Mouse (Mus musculus) left cerebral cortex, adult 18-20 months (tissue): ENCODE results near the gene Acot7. TPM values are rescaled to one million over a fixed set of nuclear protein-coding genes. Genes with fewer than 3 reads are reported as not detected.

Source experiments
- DNase-seq, 2 experiments: peaks; one replicate each; pipeline ENCODE4 v3.0.0; 2021 to 2022; ENCODE audit warnings: low spot score in 2 of 2, mixed read lengths in 1 of 2
- total RNA-seq, 2 experiments: library from RNA; stranded (reverse); gene quantifications; 2 replicates each; pipeline ENCODE4 v1.2.3; 2021

The Acot7 gene
- total RNA-seq, 2 experiments from 2014 or later, result 328 to 345 TPM

DNA sequence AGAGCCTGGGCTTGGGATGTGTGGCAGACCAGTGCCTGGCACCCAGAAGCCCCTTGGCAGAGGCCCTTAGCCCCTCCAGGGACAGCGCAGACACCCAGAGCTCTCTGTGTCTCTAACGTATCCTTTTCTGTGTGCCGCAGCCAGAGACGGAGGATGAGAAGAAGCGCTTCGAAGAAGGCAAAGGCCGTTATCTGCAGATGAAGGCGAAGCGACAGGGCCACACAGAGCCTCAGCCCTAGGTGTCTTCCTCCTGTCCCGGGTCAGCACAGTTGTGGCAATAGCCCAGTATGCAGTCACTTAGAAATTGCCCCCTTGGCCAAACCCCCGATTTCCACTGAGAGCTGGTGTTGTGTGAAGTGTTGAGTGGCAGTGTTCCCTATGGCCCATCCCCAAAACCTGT is 93.4 kb downstream of the Acot7 start:
- no peak for DNase-seq

DNA sequence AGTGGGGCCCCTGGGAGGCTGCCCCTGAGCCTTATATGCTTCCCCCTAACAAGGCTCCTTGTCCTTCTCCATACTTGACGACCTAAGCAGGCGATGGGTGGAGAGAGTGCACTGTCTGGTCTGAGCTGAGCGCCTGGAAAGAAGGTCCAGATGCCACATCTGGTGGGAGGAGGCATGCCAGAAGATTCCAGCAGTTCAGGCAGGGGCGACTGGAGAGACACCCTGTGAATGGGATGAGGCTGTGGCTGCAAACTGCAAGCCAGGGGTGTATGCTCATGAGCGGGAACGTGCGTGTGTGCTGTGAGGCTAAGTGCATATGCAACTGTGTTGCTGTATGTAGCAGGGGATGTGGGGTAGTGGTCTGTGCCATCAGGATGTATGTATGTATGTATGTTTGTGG is 94.1 kb downstream of the Acot7 start:
- DNase-seq, result no peak

DNA sequence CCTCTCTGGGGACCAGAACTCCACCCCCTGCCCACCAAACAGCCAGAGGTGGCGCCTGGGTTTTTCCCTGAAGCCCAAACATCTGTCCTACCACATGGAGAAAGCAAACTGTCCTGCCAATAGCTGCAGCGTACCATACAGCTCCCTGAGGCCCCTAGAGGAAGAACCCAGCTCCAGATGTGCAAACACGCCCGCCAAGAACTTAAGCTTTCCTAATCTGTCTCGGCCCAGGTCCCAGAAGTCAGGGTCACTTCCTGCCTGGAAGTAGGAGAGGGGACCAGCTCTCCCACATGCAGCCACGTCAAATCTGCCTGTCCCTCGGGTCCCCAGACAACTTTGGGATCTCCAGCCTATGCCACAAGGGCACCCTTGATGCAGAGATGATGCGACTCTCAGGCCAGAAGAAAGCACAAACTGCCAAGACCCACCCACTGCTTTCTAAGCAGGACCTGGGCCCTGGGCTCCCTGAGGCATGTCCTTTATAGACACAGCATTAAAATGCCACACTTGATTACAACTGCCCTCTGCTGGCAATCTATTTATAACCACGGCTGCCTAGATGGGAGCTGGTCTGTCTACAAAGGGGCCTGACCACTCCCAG is 94.6 kb downstream of the Acot7 start:
- DNase-seq, result no peak

DNA sequence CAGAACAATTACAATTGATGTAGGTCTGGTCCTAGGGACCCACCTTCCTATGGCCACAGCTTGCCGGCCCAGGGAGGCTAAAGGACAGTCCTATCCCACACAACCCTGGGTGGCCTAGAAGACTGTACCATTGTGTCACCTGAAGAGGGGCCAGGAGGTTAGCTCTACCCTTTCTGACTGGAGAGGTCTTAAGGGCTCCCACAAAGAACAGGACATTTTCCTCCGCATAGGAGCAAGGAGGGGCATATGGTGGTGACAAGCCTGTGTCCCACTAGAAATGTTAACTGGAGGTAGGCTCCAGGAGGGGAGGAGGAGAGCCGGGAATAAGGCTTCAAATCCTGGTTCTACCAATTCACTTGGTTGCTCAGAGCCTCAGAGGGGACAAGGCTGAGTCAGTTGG is 95.3 kb downstream of the Acot7 start:
- no peak for DNase-seq

DNA sequence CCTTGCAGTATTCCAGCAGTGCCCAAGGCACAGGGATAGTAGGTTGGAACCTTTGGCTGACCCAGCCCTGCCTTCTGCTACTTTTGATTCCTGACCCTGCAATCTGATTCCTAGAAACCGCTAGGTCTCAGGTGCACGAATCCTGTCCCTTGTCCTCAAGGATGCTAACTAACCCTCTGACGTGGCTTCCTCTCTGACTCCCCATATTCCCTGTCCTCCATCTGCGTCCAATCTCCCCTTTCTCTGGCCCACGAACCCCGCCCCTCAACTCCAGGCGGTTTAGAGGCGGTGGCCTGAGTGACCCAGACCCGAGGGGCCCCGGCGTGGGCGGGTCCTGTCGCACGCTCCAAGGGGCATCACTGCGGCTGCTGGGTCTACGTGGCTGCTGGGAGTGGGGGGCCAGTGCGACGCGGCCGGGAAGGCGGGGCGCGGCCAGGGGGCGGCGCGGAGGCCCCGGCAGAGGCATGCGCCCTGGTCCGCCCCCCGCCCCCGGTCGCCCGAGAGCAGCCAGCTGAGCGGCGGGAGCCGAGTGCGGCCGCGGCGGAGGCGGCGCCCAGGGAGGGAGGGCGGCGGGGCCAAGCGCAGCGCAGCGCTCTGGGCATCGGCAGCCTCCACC is 95.8 kb downstream of the Acot7 start, which contains the start of gene Gpr153:
TSS of gene Gpr153 (plus strand) at position 612 of the 616 bp plus-strand sequence.
- peak; percentile 55 to 73 for DNase-seq

DNA sequence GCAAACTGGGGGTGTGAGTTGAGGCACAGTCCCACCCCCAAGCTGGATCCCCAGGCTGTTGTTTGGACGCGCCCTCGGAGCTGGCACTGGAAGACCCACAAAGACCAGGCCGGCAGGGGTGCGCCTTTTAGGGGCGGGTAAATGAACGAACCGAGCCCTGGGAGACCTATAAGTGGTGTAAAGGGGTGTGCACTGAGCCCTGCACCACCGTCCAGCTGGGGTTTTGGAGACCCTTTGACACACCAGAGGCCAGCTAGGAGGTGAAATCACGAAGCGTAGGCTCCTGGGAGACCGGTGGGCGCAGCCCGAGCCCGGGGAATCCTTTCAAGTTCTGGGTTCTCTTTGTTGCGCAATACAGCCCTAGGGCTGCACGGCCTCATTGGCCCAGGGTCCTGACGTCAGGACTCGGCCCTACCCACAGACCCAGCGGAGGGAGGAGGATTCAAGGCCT is 96.8 kb downstream of the Acot7 start:
- no peak for DNase-seq

DNA sequence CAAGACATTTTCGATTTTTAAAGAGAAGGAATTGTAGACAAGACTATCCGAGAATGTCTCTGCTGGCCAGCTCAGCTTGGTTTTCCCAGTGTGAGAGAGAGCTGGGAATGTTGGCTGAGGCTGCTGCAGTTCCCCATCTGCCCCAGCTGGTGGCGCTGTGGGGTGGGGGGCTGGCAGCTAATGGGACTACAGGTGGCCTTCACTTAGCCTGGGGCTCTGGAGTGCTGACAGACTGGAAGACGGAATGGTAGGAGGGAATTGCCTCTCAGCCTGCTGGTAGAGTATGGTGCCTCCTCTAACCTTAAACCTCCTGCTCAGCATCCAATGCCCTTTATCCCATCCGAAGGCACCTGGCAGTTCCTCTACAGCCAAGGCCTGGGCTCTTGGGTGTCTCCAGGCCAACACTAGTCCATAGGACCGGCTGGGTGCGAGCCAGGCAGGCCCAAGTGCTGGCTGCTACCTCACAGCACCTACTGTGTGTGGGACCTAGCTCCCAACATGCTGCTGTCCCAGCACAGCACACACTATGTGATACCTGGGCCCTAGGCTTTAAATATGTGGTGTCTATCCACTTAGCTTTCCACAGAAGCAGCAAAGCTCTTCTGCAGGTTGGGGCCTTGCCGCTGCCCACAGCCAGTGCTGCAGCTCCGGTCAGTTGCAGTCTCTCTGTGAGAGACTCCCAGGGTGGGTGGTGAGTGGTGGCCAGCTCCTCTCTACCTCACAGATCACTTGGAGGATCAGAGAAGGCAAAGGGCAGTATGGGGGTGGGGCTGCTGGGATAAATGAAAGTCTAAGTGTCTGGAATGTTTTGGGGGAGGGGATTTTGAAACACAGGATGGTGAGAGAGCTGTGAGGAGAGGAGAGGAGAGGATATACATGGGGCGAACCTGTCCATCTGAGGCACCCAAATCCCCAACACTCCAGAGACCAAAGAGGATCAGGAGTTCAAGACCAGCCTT is 98.7 kb downstream of the Acot7 start:
- DNase-seq, result no peak

DNA sequence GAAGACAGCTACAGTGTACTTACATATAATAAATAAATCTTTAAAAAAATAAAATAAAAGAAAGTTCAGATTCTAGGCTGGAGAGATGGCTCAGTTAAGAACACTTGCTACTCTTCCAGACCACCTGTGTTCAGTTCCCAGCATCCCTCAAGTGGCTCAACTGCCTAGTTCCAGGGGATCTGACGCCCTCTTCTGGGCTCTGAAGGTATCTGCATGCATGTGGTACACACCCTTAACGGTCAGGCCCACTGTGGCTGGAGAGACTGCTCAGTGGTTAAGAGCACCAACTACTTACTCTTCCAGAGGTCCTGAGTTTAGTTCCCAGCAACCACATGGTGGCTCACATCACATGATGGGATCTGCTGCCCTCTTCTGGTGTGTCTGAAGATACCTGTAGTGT is 100.0 kb downstream of the Acot7 start:
- no peak for DNase-seq

DNA sequence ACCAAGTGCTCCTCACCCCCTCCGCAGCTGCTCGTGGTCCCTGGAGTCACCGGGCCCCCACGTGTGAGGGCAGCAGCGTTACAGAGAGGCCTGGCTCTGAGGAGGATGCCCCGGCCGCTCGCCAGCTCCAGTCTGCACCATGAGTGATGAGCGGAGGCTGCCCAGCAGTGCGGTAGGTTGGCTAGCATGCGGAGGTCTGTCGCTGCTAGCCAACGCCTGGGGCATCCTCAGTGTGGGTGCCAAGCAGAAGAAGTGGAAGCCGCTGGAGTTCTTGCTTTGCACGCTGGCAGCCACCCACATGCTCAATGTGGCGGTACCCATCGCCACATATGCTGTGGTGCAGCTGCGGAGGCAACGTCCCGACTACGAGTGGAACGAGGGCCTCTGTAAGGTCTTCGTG is 101.1 kb downstream of the Acot7 start:
- peak; percentile 59 to 82 for DNase-seq

DNA sequence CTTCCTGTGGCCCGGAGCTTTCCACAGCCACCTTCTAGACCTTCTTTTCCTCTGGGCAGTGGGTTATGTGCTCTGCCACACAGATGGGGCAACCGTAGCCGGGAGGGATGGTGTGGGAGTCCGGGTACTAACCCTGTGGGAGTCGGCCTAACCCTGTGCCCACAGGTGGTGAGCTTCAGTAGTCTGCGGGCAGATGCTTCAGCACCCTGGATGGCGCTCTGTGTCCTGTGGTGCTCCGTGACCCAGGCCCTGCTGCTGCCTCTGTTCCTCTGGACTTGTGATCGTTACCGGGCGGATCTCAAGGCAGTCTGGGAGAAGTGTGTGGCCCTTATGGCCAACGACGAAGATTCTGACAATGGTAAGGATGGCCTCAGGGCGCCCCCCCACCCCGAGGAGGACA is 103.7 kb downstream of the Acot7 start:
- no peak for DNase-seq

DNA sequence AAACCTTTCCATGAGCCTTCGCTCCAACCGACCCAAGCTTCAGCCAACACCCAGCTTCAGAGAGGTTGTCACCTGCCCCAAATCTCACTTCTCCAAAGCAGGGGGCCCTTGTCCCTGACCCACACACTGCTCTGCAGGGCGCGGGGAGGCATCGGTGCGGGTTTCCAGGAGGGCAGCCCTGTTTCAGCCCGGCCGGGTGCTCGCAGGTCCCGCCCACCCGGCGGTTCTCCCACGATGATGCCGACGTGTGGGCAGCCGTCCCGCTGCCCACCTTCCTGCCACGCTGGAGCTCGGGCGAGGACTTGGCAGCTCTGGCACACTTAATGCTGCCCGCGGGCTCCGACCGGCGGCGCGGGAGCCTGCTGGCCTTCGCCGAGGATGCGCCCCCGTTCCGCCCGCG is 104.8 kb downstream of the Acot7 start:
- no peak for DNase-seq

DNA sequence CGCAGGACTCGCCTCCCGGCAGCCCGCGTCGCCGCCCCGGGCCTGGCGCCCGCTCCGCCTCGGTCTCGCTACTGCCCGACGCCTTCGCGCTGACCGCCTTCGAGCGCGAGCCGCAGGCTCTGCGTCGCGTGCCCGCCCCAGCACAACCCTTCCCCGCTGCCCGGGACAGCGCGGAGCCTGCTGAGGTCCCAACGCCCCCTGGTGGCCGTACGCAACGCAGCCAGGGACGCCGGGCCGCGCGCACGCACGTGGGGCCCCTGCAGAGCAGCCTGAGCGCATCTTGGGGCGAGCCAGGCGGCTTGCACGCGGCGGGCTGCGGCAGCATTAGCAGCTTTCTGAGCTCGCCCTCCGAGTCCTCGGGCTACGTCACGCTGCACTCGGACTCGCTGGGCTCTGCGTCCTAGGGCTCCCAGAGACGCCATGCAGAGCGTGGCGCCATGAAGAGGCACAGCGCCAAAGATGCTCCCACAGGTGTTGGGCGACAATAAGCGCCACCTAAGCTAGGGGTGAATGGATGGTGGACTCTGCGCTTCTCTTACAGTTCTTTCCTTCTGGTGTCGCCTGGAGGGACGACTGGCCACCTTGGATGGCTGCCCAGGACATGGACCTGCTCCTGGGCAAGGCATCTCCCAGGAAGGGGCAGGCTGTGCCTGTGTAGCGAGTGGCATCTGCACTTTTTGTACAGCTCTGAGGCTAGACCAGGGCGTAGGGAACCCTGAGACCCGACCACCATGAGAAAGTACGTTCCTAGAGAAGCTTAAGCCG is 105.4 kb downstream of the Acot7 start:
- DNase-seq, result peak; percentile 82 to 86

DNA sequence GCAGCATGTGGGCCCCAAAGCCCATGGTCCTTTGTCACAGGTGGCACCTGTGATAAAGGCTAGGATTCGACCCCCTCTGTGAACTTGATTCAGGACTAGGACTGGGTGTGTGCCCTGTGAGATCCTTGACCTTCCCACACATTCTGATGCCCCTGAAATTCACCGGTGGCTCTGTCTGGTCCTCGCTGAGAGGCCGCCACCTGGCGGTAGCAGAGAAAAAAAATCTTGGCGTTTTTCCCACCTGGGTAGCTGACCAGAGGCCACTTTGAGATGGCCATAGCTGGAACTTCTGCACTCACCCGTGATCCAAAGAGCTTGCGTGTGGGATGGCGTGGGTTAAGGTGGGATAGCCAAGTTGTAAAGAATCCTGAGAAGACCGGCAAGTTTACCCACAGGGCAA is 107.6 kb downstream of the Acot7 start:
- DNase-seq, result peak; percentile 61 to 65

DNA sequence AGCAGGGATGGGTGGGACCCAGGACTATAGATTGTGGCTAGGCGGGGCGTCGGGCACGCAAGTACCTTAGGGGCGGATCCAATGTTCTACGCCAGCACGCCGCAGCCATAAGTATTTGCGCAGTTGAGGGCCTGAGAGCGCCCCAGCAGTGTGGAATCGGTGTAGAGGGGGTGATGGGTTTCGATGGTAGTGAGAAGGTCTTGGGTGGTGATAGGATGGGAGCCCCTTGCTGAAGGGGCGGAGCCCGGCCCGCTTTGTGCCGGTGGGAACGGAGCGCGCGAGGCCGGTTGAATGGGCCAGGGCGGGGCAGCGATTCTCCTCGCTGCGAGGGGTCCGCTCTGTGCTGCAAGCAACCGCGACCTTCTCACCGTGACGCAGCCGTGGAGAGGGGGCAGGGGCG is 108.2 kb downstream of the Acot7 start:
- DNase-seq, result peak; percentile 36 to 50

DNA sequence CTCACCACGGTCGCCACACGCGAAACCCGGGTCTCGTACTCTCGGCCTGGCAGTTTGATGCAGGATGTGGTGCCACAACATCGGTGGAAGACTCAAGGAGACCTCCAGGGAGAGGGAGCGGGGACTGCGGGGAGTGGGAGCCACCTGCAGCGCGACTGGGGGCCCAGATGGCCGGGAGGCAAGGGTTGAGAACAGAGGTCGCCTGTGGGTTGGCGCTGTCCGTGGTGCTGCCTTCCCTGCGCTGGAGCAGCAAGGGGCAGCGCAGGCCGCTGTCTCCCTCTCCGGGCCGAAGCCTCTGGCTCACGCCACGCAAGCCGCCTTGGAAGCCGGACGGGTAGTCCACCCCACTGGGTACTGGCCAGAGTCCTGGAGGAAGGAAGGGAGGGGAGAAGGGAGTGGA is 109.0 kb downstream of the Acot7 start:
- DNase-seq, result peak in 1 of 2 experiments; percentile 31

DNA sequence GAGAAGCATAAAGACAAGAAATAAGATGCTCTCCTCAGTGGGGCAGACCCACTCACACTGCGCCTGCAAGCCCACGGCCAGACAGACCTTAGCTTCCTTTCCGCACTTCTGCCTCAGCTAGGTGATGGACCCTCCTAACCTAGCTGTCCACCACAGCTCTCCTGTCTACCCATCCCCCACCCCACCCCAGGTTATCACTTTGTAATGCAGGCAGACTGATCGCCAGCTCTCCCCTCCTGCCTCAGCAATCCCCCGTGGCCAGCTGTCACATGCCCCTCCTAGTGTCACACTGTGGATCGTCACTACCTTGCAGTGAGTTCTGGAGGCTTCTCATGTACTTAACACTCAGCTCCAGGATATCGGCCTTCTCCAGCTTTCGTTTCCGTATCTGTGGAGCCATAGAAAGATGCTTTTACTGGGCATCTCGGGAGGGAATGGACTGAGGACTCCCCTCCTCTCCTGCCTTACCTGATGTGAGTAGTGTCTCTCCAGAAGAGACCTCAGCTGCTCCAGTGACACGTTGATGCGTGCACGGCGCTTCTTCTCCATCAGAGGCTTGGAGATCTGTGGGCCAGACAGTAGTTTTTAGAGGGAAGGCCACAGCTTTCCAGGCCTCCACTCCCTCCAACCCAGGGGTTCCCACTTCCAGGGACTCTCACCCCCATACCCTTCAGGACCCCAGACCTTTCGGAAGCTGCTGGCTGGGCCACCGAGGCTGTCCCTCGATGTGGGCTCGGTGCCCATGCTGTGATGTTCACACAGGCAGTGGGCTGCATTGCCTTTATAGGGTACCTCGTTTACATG is 109.6 kb downstream of the Acot7 start:
- DNase-seq, result no peak

DNA sequence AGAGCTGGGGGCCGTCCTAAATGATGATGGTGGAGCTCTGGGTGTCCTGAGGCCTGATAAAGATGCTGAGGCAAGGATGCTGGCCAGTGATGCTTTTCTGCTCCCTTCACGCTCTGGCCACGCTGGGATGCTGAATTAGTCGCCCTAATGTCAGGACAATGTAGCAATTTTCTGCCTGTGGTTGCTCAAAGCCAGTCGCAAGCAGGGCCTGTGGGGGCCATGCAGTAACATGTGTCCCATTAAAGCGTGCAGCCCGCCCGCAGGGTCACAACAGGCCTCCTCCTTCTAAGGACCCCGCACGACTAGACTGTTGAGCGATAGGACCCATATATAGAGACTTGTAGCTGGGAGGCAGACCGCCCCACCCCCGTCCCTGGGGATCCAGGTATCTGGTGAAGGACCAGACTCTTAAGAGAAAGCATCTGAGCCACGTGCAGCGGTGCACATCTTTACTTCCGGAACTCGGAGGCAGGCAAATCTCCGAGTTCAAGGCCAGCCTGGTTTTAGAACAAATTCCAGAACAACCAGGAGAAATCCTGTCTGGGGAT is 110.5 kb downstream of the Acot7 start:
- no peak for DNase-seq

DNA sequence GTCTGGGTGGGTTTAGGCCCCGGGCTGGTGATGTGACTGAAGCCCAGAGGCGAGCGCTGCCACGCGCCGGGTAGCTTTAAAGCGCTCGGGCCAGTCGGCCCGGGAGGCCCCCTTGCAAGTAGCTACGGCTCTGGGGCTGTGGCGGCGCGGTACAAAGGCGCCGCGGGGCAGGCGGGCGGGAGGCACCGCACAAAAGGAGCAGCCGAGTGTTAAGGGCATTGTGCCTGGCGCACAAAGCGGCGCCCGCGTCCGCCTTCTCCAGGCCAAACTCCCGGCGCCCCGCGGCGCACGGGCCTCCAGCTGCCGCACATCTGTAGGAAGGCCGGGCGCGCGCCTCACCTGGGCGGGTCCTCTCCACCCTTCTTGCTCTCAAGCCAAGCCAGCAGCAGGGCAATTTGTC is 112.5 kb downstream of the Acot7 start:
- DNase-seq, result no peak

DNA sequence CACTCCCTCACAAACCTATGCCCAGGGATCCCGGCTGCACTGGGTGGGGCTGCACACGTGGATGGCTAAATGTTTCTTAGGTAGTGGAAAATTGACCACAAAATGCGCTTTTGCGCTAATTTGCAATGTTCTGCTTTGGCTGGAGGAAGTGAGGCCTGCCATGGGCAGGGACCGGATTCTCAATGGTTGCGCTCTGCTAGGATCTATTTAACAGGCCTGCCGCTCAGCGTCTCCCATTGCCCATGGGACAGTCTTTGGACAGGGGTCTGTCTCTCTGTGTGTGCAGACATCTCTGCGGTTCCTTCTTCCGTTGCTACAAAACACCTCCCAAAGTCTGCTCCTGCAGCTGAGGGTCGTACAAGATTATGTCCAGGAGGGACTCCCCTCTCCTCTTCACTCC is 113.1 kb downstream of the Acot7 start:
- no peak for DNase-seq

DNA sequence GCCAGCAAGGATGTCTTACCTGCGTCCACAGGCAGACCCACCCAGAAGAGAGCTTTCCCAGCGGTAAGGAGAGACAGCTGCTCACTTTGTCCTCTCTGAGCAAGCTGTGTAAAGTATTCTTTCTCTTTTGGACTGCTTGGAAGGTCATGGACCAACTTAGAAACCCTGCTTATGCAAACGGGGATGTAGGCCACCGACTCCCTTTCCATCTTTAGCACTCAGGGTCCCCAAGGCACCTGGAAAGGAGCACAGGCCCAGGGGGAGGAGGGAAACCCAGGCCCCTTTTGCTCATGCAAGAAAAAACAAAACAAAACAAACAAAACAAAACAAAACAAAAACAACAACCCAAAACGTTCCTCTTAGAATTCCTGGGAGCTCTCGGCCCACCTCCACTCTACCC is 113.6 kb downstream of the Acot7 start, which contains the start of gene Hes3:
TSS of gene Hes3 (minus strand) at position 101 of the 400 bp plus-strand sequence.
- DNase-seq, result no peak
